Mouse (Mus musculus) C2C12 (cell line): Measurements from ENCODE around the gene Nos2. TPM values are rescaled to one million over a fixed set of nuclear protein-coding genes. Genes with fewer than 3 reads are reported as not detected.
"Not testable (repeated sequence)": the region's sequence is repeated elsewhere in the genome, so short reads cannot be mapped to it uniquely, and the experiment has no call there.

Source experiments
- H3K27me3 ChIP-seq: one replicate; pipeline ENCODE4 v1.6.1; 2011; ENCODE audit not compliant: control insufficient read depth, insufficient read depth, insufficient read length
- H3K36me3 ChIP-seq: one replicate; pipeline ENCODE4 v1.6.1; 2011; ENCODE audit not compliant: control insufficient read depth, insufficient read depth
- H3K4me3 ChIP-seq: one replicate; pipeline ENCODE4 v1.5.1; 2011; ENCODE audit warnings: mild to moderate bottlenecking, control low read depth; ENCODE audit not compliant: poor library complexity, insufficient read depth, severe bottlenecking
- H3K79me2 ChIP-seq: one replicate; pipeline ENCODE4 v1.6.1; 2011; ENCODE audit not compliant: control insufficient read depth, insufficient read depth
- H3K79me3 ChIP-seq: one replicate; pipeline ENCODE4 v1.6.1; 2011; ENCODE audit warnings: low read depth, control low read depth
- H3ac ChIP-seq: one replicate; pipeline ENCODE3; 2011; ENCODE audit warnings: low read depth; ENCODE audit not compliant: control insufficient read depth, insufficient read length
- CEBPB ChIP-seq: IDR thresholded peaks from one replicate; pipeline ENCODE4 v1.6.1; 2011; ENCODE audit warnings: low read depth, mild to moderate bottlenecking, control low read depth, moderate library complexity
- CTCF ChIP-seq: IDR thresholded peaks from one replicate; pipeline ENCODE4 v1.5.1; 2011; ENCODE audit not compliant: control insufficient read depth, insufficient read depth, insufficient read length
- FOSL1 ChIP-seq: IDR thresholded peaks from one replicate; pipeline ENCODE4 v1.8.0; 2011; ENCODE audit warnings: mild to moderate bottlenecking, low read length; ENCODE audit not compliant: poor library complexity, insufficient read depth, severe bottlenecking
- MAX ChIP-seq: IDR thresholded peaks from one replicate; pipeline ENCODE4 v1.6.1; 2011; ENCODE audit warnings: mild to moderate bottlenecking, control low read depth
- MYOD1 ChIP-seq: IDR thresholded peaks from one replicate; pipeline ENCODE4 v1.6.1; 2011; ENCODE audit warnings: low read depth; ENCODE audit not compliant: control insufficient read depth, insufficient read length
- MYOG ChIP-seq: IDR thresholded peaks from one replicate; pipeline ENCODE4 v1.6.1; 2011; ENCODE audit not compliant: control insufficient read depth, insufficient read length; ENCODE audit errors: extremely low read depth
- USF1 ChIP-seq: IDR thresholded peaks from one replicate; pipeline ENCODE4 v1.6.1; 2011; ENCODE audit warnings: low read depth, mild to moderate bottlenecking, control low read depth, moderate library complexity
- polyA plus RNA-seq: library from polyadenylated mRNA; unstranded; fragments of >200 nt; fragmentation: generic; extraction: Trizol; gene quantifications from one replicate; pipeline ENCODE4 v1.2.1, GENCODE M21; 2012; ENCODE audit warnings: missing spikeins

Gene Nos2
- polyA plus RNA-seq, 1 experiment: 0.02 TPM

- no peak for TF ChIP-seq CTCF
- TF ChIP-seq MAX: no peak
- no peak for TF ChIP-seq MYOD1
- H3K27me3 ChIP-seq: no peaks in the 10 kb centered on the region
- H3ac ChIP-seq: no peak overlapping the region
- H3K79me2 ChIP-seq: no peaks in the 10 kb centered on the region
- H3K4me3 ChIP-seq: no peak overlapping the region
- H3K79me3 ChIP-seq: no peaks in the 10 kb centered on the region
- no peaks in the 10 kb centered on the region for H3K36me3 ChIP-seq
These were observed 64.9 kb downstream of the Nos2 start for GRCm38 (mm10) chr11:78985505-78985904.

GRCm38 (mm10) chr11:78986311-78987002 lies 65.9 kb downstream of the Nos2 start:
- TF ChIP-seq MAX: no peak
- no peak for TF ChIP-seq MYOD1
- TF ChIP-seq FOSL1: no peak
- TF ChIP-seq CEBPB: no peak
- TF ChIP-seq USF1: no peak
- no peak for TF ChIP-seq CTCF
- TF ChIP-seq MYOG: no peak
- Histone ChIP-seq H3K4me3 (no peak overlapping the region), H3K79me3 (no peaks in the 10 kb centered on the region), H3K79me2 (no peaks in the 10 kb centered on the region), H3ac (no peak overlapping the region), H3K36me3 (no peaks in the 10 kb centered on the region), H3K27me3 (no peaks in the 10 kb centered on the region)

GRCm38 (mm10) chr11:78989206-78989605 lies 68.6 kb downstream of the Nos2 start:
- H3K79me2 ChIP-seq, H3K36me3 ChIP-seq, H3K4me3 ChIP-seq, H3ac ChIP-seq, H3K27me3 ChIP-seq, H3K79me3 ChIP-seq: not testable (repeated sequence)

- H3K4me3 ChIP-seq: no peak overlapping the region
- TF ChIP-seq MAX (no peak), USF1 (no peak), MYOD1 (no peak), CEBPB (no peak), FOSL1 (no peak), CTCF (no peak), MYOG (no peak)
- no peak overlapping the region for H3ac ChIP-seq
- no peaks in the 10 kb centered on the region for H3K79me2 ChIP-seq
- no peaks in the 10 kb centered on the region for H3K27me3 ChIP-seq
- H3K36me3 ChIP-seq: no peaks in the 10 kb centered on the region
- H3K79me3 ChIP-seq: no peaks in the 10 kb centered on the region
These were observed 69.5 kb downstream of the Nos2 start for GRCm38 (mm10) chr11:78990096-78990495.

GRCm38 (mm10) chr11:78990875-78991543 lies 70.4 kb downstream of the Nos2 start:
- not testable (repeated sequence) for H3K27me3 ChIP-seq, H3K4me3 ChIP-seq, H3ac ChIP-seq, H3K79me3 ChIP-seq, H3K36me3 ChIP-seq, H3K79me2 ChIP-seq

- H3K79me3 ChIP-seq: no peaks in the 10 kb centered on the region
- no peaks in the 10 kb centered on the region for H3K27me3 ChIP-seq
- H3ac ChIP-seq: no peak overlapping the region
- TF ChIP-seq CEBPB (no peak), USF1 (no peak), MAX (no peak), MYOG (no peak)
- no peaks in the 10 kb centered on the region for H3K36me3 ChIP-seq
- H3K4me3 ChIP-seq: no peak overlapping the region
- H3K79me2 ChIP-seq: no peaks in the 10 kb centered on the region
These were observed 78.5 kb downstream of the Nos2 start for GRCm38 (mm10) chr11:78999118-78999517.
